Mouse (Mus musculus): ENCODE data around the gene Dlgap1.

GRCm38 (mm10) chr17:70795196-70795595, 826.3 kb downstream of the Dlgap1 start:
- TF ChIP-seq CTCF (IDR thresholded peaks at IDR 0.05; ENCODE audit: low read depth) (no peak), EP300 (IDR thresholded peaks at IDR 0.05; ENCODE audit: low read depth) (no peak)
